Mouse (Mus musculus) liver, embryonic 12.5 days (tissue): ENCODE measurements around the gene Brd2. TPM values are rescaled to one million over a fixed set of nuclear protein-coding genes. Genes with fewer than 3 reads are reported as not detected.

ENCODE experiments used
- ATAC-seq: fragments of 200-750 bp; cut with Nextera tagmentation; 2 replicates; pipeline ENCODE4 v1.8.0; 2017; ENCODE audit warnings: moderate number of reproducible peaks, mild to moderate bottlenecking, moderate library complexity
- H3K27ac ChIP-seq: fragments of 300-500 bp; sonication (generic); 2 replicates; pipeline ENCODE4 v1.5.1; 2016; ENCODE audit warnings: mild to moderate bottlenecking
- H3K27me3 ChIP-seq: fragments of 300-500 bp; sonication (generic); replicated peaks from 2 replicates; pipeline ENCODE4 v1.6.1; 2016; ENCODE audit warnings: mild to moderate bottlenecking, moderate library complexity
- H3K36me3 ChIP-seq: fragments of 300-500 bp; sonication (generic); 2 replicates; pipeline ENCODE4 v1.6.1; 2016; ENCODE audit warnings: mild to moderate bottlenecking, moderate library complexity
- H3K4me1 ChIP-seq: fragments of 300-500 bp; sonication (generic); 2 replicates; pipeline ENCODE4 v1.6.1; 2016
- H3K4me2 ChIP-seq: fragments of 300-500 bp; sonication (generic); 2 replicates; pipeline ENCODE4 v1.6.1; 2016; ENCODE audit warnings: mild to moderate bottlenecking, moderate library complexity
- H3K4me3 ChIP-seq: fragments of 300-500 bp; sonication (generic); 2 replicates; pipeline ENCODE4 v1.5.1; 2016; ENCODE audit warnings: mild to moderate bottlenecking, moderate library complexity
- H3K9ac ChIP-seq: fragments of 300-500 bp; sonication (generic); 2 replicates; pipeline ENCODE4 v1.6.1; 2016; ENCODE audit warnings: mild to moderate bottlenecking, moderate library complexity
- H3K9me3 ChIP-seq: fragments of 300-500 bp; sonication (generic); replicated peaks from 2 replicates; pipeline ENCODE4 v1.6.1; 2016; ENCODE audit warnings: mild to moderate bottlenecking, moderate library complexity
- WGBS: fragments of 180-500 bp; shearing (Covaris S2); methylation state at CpG from one replicate; pipeline ENCODE4 v1.1.7; 2016; ENCODE audit not compliant: insufficient replicate concordance; 5-methylcytosine and 5-hydroxymethylcytosine counted together
- polyA plus RNA-seq: library from polyadenylated mRNA; unstranded; fragments of >200 nt; fragmentation: Nextera tagmentation; extraction: Ambion mirVana; gene quantifications from 2 replicates; pipeline ENCODE4 v1.2.1, GENCODE M21; 2016

Brd2 gene
- polyA plus RNA-seq, 1 experiment from 2014 or later: 59.9 TPM

DNA sequence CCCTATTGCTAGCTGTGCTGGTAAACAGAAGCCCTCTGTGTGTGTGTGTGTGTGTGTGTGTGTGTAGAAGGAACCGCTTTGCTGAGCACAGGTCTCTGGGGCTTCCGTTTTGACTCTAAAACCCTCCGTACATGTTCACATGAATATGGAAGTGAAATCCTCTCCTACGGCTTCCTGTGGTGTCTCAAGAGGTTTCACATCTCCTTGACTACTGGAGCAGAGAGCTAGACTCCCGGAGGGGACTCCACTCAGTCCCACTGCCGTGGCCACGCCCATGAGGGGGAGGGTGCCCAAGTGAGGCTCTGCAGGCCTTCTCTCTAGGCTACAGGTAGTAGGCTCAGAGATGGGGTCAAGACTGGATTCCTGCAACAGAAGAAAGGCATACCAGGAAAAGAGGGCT is 20.6 kb upstream of the Brd2 start, which contains the start of gene H2-DMb2:
TSS of gene H2-DMb2 (plus strand) at position 275 of the 400 bp plus-strand sequence.
- no peak within 1 kb of the TSS for H3K4me2 ChIP-seq
- no peak within 1 kb of the TSS for H3K4me3 ChIP-seq
- ATAC-seq: peak; percentile 30; the same call in 1 of the 2 replicates
- no peaks in the 10 kb centered on the region for H3K36me3 ChIP-seq
- H3K27me3 ChIP-seq: peaks cover 40% of the 10 kb centered on the region
- peaks cover 14% of the 10 kb centered on the region for H3K4me1 ChIP-seq
- H3K9ac ChIP-seq: no peak within 1 kb of the TSS
- H3K27ac ChIP-seq: no peak within 1 kb of the TSS
- no peaks in the 10 kb centered on the region for H3K9me3 ChIP-seq
- WGBS: 15% methylated on average over 7 of the region's 7 CpGs

GRCm38 (mm10) chr17:34142456-34143010 is 20.1 kb upstream of the Brd2 start:
- 56% methylated on average over 7 of the region's 7 CpGs for WGBS

DNA sequence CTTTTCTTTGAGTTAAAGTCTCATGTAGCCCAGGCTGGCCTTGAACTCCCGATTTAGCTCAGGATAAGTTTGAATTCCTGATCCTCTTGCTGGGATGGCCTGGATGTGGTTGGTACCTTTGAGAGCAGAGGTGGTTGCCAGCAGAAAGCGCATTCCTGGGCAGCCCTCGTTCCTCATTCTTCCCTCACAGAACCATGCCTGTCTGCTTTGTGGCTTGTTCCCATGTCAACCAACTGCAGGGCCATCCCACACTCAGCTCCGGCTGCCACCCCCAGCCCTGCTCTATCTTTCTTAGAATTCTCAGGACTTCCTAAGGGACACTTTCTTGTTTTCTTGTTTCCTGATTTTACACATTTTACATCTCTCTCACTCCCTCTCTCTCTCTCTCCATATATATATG is 19.0 kb upstream of the Brd2 start:
- no peak overlapping the region for H3K4me2 ChIP-seq
- H3K27ac ChIP-seq: no peak overlapping the region
- H3K9ac ChIP-seq: no peak overlapping the region
- H3K4me1 ChIP-seq: peaks cover 14% of the 10 kb centered on the region
- WGBS: 34% methylated on average over 4 of the region's 4 CpGs
- ATAC-seq: no peak
- peaks cover 56% of the 10 kb centered on the region for H3K27me3 ChIP-seq
- no peaks in the 10 kb centered on the region for H3K36me3 ChIP-seq
- no peak overlapping the region for H3K4me3 ChIP-seq
- H3K9me3 ChIP-seq: no peaks in the 10 kb centered on the region

More at GRCm38 (mm10) chr17:34142456-34143010, 20.1 kb upstream of the Brd2 start:
- H3K9ac ChIP-seq: no peak overlapping the region
- no peak for ATAC-seq
- no peaks in the 10 kb centered on the region for H3K9me3 ChIP-seq
- H3K36me3 ChIP-seq: no peaks in the 10 kb centered on the region
- H3K4me2 ChIP-seq: no peak overlapping the region
- H3K4me3 ChIP-seq: no peak overlapping the region
- peaks cover 45% of the 10 kb centered on the region for H3K27me3 ChIP-seq
- no peak overlapping the region for H3K27ac ChIP-seq
- H3K4me1 ChIP-seq: peaks cover 14% of the 10 kb centered on the region

GRCm38 (mm10) chr17:34140240-34140639 is 17.8 kb upstream of the Brd2 start:
- H3K27me3 ChIP-seq: peaks cover 65% of the 10 kb centered on the region
- H3K9me3 ChIP-seq: no peaks in the 10 kb centered on the region
- peak overlapping the region; percentile 64 for H3K4me2 ChIP-seq
- WGBS: 5% methylated on average over 5 of the region's 5 CpGs
- H3K4me1 ChIP-seq: peaks cover 22% of the 10 kb centered on the region
- no peaks in the 10 kb centered on the region for H3K36me3 ChIP-seq
- H3K9ac ChIP-seq: no peak overlapping the region
- no peak for ATAC-seq
- no peak overlapping the region for H3K27ac ChIP-seq
- H3K4me3 ChIP-seq: peak overlapping the region; percentile 26

DNA sequence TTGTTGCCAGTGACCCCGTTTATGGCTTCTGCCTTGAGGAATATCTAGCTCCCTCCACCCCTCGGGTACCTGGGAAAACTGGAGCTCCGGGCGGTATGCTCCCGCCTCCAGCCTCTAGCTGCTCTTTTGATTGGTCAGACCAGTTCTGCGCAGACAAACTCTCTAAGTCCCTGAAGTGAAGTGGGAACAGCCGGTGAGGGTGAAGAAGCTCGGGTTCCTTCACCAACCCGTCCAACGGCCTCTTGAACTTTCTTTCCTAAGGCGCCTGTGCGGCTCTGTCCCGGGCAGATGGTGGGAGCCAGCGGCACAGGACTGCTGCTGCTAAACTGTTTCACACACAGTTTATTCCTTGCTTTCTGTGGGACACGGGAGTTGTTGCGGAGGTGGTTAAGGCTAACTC is 17.0 kb upstream of the Brd2 start:
- peak overlapping the region; percentile 64 for H3K4me2 ChIP-seq
- H3K4me3 ChIP-seq: peak overlapping the region; percentile 26
- no peak for ATAC-seq
- H3K27me3 ChIP-seq: peaks cover 65% of the 10 kb centered on the region
- H3K36me3 ChIP-seq: no peaks in the 10 kb centered on the region
- no peak overlapping the region for H3K9ac ChIP-seq
- H3K4me1 ChIP-seq: peaks cover 22% of the 10 kb centered on the region
- no peak overlapping the region for H3K27ac ChIP-seq
- 5% methylated on average over 16 of the region's 16 CpGs for WGBS
- no peaks in the 10 kb centered on the region for H3K9me3 ChIP-seq

- H3K4me3 ChIP-seq: no peak overlapping the region
- H3K36me3 ChIP-seq: no peaks in the 10 kb centered on the region
- peaks cover 22% of the 10 kb centered on the region for H3K4me1 ChIP-seq
- WGBS: 77% methylated on average over 7 of the region's 7 CpGs
- peaks cover 65% of the 10 kb centered on the region for H3K27me3 ChIP-seq
- no peak overlapping the region for H3K4me2 ChIP-seq
- no peaks in the 10 kb centered on the region for H3K9me3 ChIP-seq
- H3K9ac ChIP-seq: no peak overlapping the region
- no peak overlapping the region for H3K27ac ChIP-seq
- ATAC-seq: no peak
Observed at GRCm38 (mm10) chr17:34138655-34139054, 16.2 kb upstream of the Brd2 start.

DNA sequence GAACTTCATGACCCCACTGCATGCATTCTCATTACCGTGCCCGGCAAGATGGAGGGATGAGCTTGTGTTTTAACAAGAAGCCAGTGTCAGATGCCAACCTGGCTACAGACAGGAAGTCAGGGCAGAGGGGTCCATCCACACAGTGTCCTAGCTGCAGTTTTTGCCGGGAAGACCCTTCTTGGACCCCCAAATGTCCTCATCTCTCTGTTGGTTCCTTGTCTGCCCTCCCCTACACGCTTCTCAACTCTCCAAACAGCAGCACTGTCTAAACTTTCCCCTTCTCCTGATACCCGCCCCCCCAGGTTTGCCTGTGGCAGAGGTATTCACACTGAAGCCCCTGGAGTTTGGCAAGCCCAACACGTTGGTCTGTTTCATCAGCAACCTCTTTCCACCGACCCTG is 15.2 kb upstream of the Brd2 start:
- H3K27me3 ChIP-seq: peaks cover 65% of the 10 kb centered on the region
- H3K4me2 ChIP-seq: no peak overlapping the region
- H3K4me1 ChIP-seq: peaks cover 22% of the 10 kb centered on the region
- H3K27ac ChIP-seq: no peak overlapping the region
- H3K9me3 ChIP-seq: no peaks in the 10 kb centered on the region
- H3K9ac ChIP-seq: no peak overlapping the region
- 64% methylated on average over 7 of the region's 7 CpGs for WGBS
- no peak overlapping the region for H3K4me3 ChIP-seq
- no peak for ATAC-seq
- no peaks in the 10 kb centered on the region for H3K36me3 ChIP-seq

GRCm38 (mm10) chr17:34135297-34136224 is 13.1 kb upstream of the Brd2 start:
- H3K9ac ChIP-seq: peak overlapping the region; percentile 37; the same call in 1 of the 2 replicates
- peaks cover 63% of the 10 kb centered on the region for H3K27me3 ChIP-seq
- WGBS: 7% methylated on average over 31 of the region's 31 CpGs

GRCm38 (mm10) chr17:34134451-34134850 is 12.0 kb upstream of the Brd2 start:
- no peak overlapping the region for H3K4me3 ChIP-seq
- H3K9me3 ChIP-seq: no peaks in the 10 kb centered on the region
- H3K4me2 ChIP-seq: no peak overlapping the region
- no peak for ATAC-seq
- no peaks in the 10 kb centered on the region for H3K36me3 ChIP-seq
- H3K9ac ChIP-seq: no peak overlapping the region
- H3K4me1 ChIP-seq: peaks cover 13% of the 10 kb centered on the region
- H3K27me3 ChIP-seq: peaks cover 63% of the 10 kb centered on the region
- no peak overlapping the region for H3K27ac ChIP-seq
- WGBS: 74% methylated on average over 3 of the region's 3 CpGs

More at GRCm38 (mm10) chr17:34135297-34136224, 13.1 kb upstream of the Brd2 start:
- Histone ChIP-seq H3K36me3 (no peaks in the 10 kb centered on the region), H3K4me3 (peak overlapping the region; percentile 35), H3K9me3 (no peaks in the 10 kb centered on the region), H3K4me1 (peaks cover 22% of the 10 kb centered on the region), H3K27ac (no peak overlapping the region), H3K4me2 (peak overlapping the region; percentile 65)
- peak; percentile 89 for ATAC-seq

- no peak overlapping the region for H3K27ac ChIP-seq
- peaks cover 22% of the 10 kb centered on the region for H3K4me1 ChIP-seq
- no peak for ATAC-seq
- WGBS: 64% methylated on average over 11 of the region's 11 CpGs
- no peak overlapping the region for H3K4me3 ChIP-seq
- no peaks in the 10 kb centered on the region for H3K36me3 ChIP-seq
- H3K27me3 ChIP-seq: peaks cover 63% of the 10 kb centered on the region
- H3K9ac ChIP-seq: no peak overlapping the region
- H3K4me2 ChIP-seq: no peak overlapping the region
- H3K9me3 ChIP-seq: no peaks in the 10 kb centered on the region
Observed at GRCm38 (mm10) chr17:34133289-34133688, 10.9 kb upstream of the Brd2 start.

GRCm38 (mm10) chr17:34131911-34132310 is 9.5 kb upstream of the Brd2 start:
- no peak overlapping the region for H3K4me3 ChIP-seq
- peaks cover 36% of the 10 kb centered on the region for H3K4me1 ChIP-seq
- H3K27ac ChIP-seq: no peak overlapping the region
- no peak overlapping the region for H3K9ac ChIP-seq
- H3K27me3 ChIP-seq: peaks cover 53% of the 10 kb centered on the region
- WGBS: 71% methylated on average over 7 of the region's 7 CpGs
- H3K9me3 ChIP-seq: no peaks in the 10 kb centered on the region
- H3K36me3 ChIP-seq: no peaks in the 10 kb centered on the region
- no peak overlapping the region for H3K4me2 ChIP-seq
- ATAC-seq: no peak
